Mouse (Mus musculus) G1E (cell line): ENCODE measurements around the gene Dohh.

Experiments
- CTCF ChIP-seq: IDR thresholded peaks from 2 replicates; pipeline ENCODE4 v1.5.1; 2012; ENCODE audit warnings: low read depth, low read length, inconsistent platforms, mixed read lengths
- TAL1 ChIP-seq: conservative IDR thresholded peaks from 2 replicates; pipeline ENCODE4 v1.6.1; 2012; ENCODE audit warnings: low read depth, low read length, inconsistent platforms, mixed read lengths

GRCm38 (mm10) chr10:81435436-81435835 is 51.2 kb downstream of the Dohh start:
- TF ChIP-seq CTCF (no peak), TAL1 (no peak)
